Mouse (Mus musculus) MEL (cell line): ENCODE measurements at regions not wholly inside any gene's neighbourhood (a gene's known extent, or its start where the extent isn't known, plus 50 kb on each side); places are given as distances from the start of the nearest gene placed in this dataset.

Experiments
- DNase-seq: peaks from one replicate; pipeline ENCODE4 v3.0.0; 2011; ENCODE audit warnings: low read depth, low spot score
- H3K27ac ChIP-seq: 2 replicates; pipeline ENCODE4 v1.5.1; 2012; ENCODE audit warnings: low read depth, mild to moderate bottlenecking, control low read depth, low read length, moderate library complexity; ENCODE audit not compliant: control insufficient read depth
- H3K27me3 ChIP-seq, 2 experiments: fragments of 150-350 bp in 1 of 2; sonication (generic) in 1 of 2; 2 replicates each; pipeline ENCODE4 v1.6.1; 2012; ENCODE audit warnings: low read length in 2 of 2, mild to moderate bottlenecking in 2 of 2, improper control_type of control experiment in 1 of 2, moderate library complexity in 1 of 2; ENCODE audit not compliant: insufficient read depth in 2 of 2, control insufficient read depth in 1 of 2
- H3K36me3 ChIP-seq, 2 experiments: 2 replicates each; pipeline ENCODE4 v1.6.1; 2012 to 2014; ENCODE audit warnings: low read length in 2 of 2, improper control_type of control experiment in 1 of 2, inconsistent platforms in 1 of 2, mild to moderate bottlenecking in 1 of 2; ENCODE audit not compliant: insufficient read depth in 2 of 2, control insufficient read depth in 1 of 2
- H3K4me1 ChIP-seq, 2 experiments: fragments of 150-350 bp in 1 of 2; sonication (generic) in 1 of 2; 2 replicates each; pipeline ENCODE4 v1.6.1; 2012; ENCODE audit warnings: low read length in 2 of 2, improper control_type of control experiment in 1 of 2, mild to moderate bottlenecking in 1 of 2; ENCODE audit not compliant: insufficient read depth in 2 of 2, control insufficient read depth in 1 of 2
- H3K4me3 ChIP-seq, 2 experiments: fragments of 150-350 bp in 1 of 2; sonication (generic) in 1 of 2; 2 replicates each; pipeline ENCODE4 v1.5.1; 2012; ENCODE audit warnings: low read depth in 2 of 2, low read length in 2 of 2, mild to moderate bottlenecking in 2 of 2, moderate library complexity in 2 of 2, control low read depth in 1 of 2, improper control_type of control experiment in 1 of 2; ENCODE audit not compliant: control insufficient read depth in 1 of 2, insufficient read depth in 1 of 2
- H3K79me2 ChIP-seq: 2 replicates; pipeline ENCODE4 v1.6.1; 2012; ENCODE audit warnings: mild to moderate bottlenecking, low read length, moderate library complexity; ENCODE audit not compliant: control insufficient read depth, poor library complexity, insufficient read depth
- H3K9ac ChIP-seq: 2 replicates; pipeline ENCODE4 v1.6.1; 2012; ENCODE audit warnings: low read depth, mild to moderate bottlenecking, control low read depth, low read length, moderate library complexity; ENCODE audit not compliant: control insufficient read depth, poor library complexity, severe bottlenecking
- H3K9me3 ChIP-seq: fragments of 150-350 bp; sonication (generic); replicated peaks from 2 replicates; pipeline ENCODE4 v1.6.1; 2012; ENCODE audit warnings: mild to moderate bottlenecking, low read length, improper control_type of control experiment, moderate library complexity; ENCODE audit not compliant: insufficient read depth
- BHLHE40 ChIP-seq: IDR thresholded peaks from 2 replicates; pipeline ENCODE4 v1.6.1; 2012; ENCODE audit warnings: low read depth, mild to moderate bottlenecking, inconsistent platforms, low read length, improper control_type of control experiment, borderline replicate concordance
- CHD1 ChIP-seq: IDR thresholded peaks from 2 replicates; pipeline ENCODE4 v1.6.1; 2012; ENCODE audit warnings: low read depth, mild to moderate bottlenecking, inconsistent platforms, low read length, improper control_type of control experiment
- CTCF ChIP-seq, 3 experiments: IDR thresholded peaks in 2 of 3; conservative IDR thresholded peaks in 1 of 3; 2 replicates each; pipeline ENCODE4 v1.5.1; 2011 to 2012; ENCODE audit warnings: low read length in 3 of 3, low read depth in 2 of 3, mild to moderate bottlenecking in 2 of 3, improper control_type of control experiment in 1 of 3, inconsistent platforms in 1 of 3, mixed read lengths in 1 of 3, moderate library complexity in 1 of 3; ENCODE audit not compliant: control insufficient read depth in 1 of 3, insufficient read depth in 1 of 3, poor library complexity in 1 of 3, severe bottlenecking in 1 of 3
- ELF1 ChIP-seq: IDR thresholded peaks from 2 replicates; pipeline ENCODE4 v1.6.1; 2014; ENCODE audit warnings: low read depth, mild to moderate bottlenecking, inconsistent platforms, low read length, improper control_type of control experiment, moderate library complexity
- GATA1 ChIP-seq: IDR thresholded peaks from 2 replicates; pipeline ENCODE4 v1.6.1; 2011; ENCODE audit warnings: low read depth, low read length, improper control_type of control experiment
- JUND ChIP-seq: IDR thresholded peaks from 2 replicates; pipeline ENCODE4 v1.6.1; 2011; ENCODE audit warnings: low read depth, mild to moderate bottlenecking, improper control_type of control experiment, low read length
- KAT2A ChIP-seq: conservative IDR thresholded peaks from 2 replicates; pipeline ENCODE4 v1.6.1; 2012; ENCODE audit warnings: low read depth, low read length, improper control_type of control experiment, inconsistent platforms
- MAX ChIP-seq: IDR thresholded peaks from 2 replicates; pipeline ENCODE4 v1.6.1; 2011; ENCODE audit warnings: low read length, improper control_type of control experiment
- MAZ ChIP-seq: IDR thresholded peaks from 2 replicates; pipeline ENCODE4 v1.6.1; 2012; ENCODE audit warnings: low read depth, mild to moderate bottlenecking, inconsistent platforms, low read length, improper control_type of control experiment
- MEF2A ChIP-seq: IDR thresholded peaks from 2 replicates; pipeline ENCODE4 v1.6.1; 2014; ENCODE audit warnings: low read depth, mild to moderate bottlenecking, inconsistent platforms, low read length, improper control_type of control experiment; ENCODE audit not compliant: poor library complexity, insufficient replicate concordance, severe bottlenecking; ENCODE audit errors: extremely low read depth
- MYB ChIP-seq: IDR thresholded peaks from 2 replicates; pipeline ENCODE4 v1.6.1; 2011; ENCODE audit warnings: mild to moderate bottlenecking, low read depth, low read length, improper control_type of control experiment
- MYC ChIP-seq: IDR thresholded peaks from 2 replicates; pipeline ENCODE4 v1.6.1; 2011; ENCODE audit warnings: low read depth, mild to moderate bottlenecking, low read length, improper control_type of control experiment, moderate library complexity
- NRF1 ChIP-seq: IDR thresholded peaks from 2 replicates; pipeline ENCODE4 v1.6.1; 2014; ENCODE audit warnings: low read depth, mild to moderate bottlenecking, inconsistent platforms, low read length, improper control_type of control experiment, moderate library complexity; ENCODE audit not compliant: poor library complexity, insufficient read depth, severe bottlenecking
- POLR2AphosphoS2 ChIP-seq: IDR thresholded peaks from 2 replicates; pipeline ENCODE4 v1.6.1; 2011; ENCODE audit warnings: low read length, improper control_type of control experiment
- POLR2AphosphoS5 ChIP-seq: IDR thresholded peaks from 2 replicates; pipeline ENCODE4 v1.6.1; 2012; ENCODE audit warnings: low read depth, borderline replicate concordance, mild to moderate bottlenecking, inconsistent platforms, low read length, moderate library complexity, mixed read lengths
- RAD21 ChIP-seq: IDR thresholded peaks from 2 replicates; pipeline ENCODE4 v1.6.1; 2011; ENCODE audit warnings: mild to moderate bottlenecking, low read depth, low read length, improper control_type of control experiment
- SIN3A ChIP-seq: IDR thresholded peaks from 2 replicates; pipeline ENCODE4 v1.6.1; 2012; ENCODE audit warnings: low read length, improper control_type of control experiment, inconsistent platforms
- TAL1 ChIP-seq: IDR thresholded peaks from 2 replicates; pipeline ENCODE4 v1.6.1; 2012; ENCODE audit warnings: mild to moderate bottlenecking, inconsistent platforms, low read length, moderate library complexity, mixed read lengths
- TBP ChIP-seq: IDR thresholded peaks from 2 replicates; pipeline ENCODE4 v1.8.0; 2011; ENCODE audit warnings: low read depth, low read length, improper control_type of control experiment
- TCF12 ChIP-seq: IDR thresholded peaks from 2 replicates; pipeline ENCODE4 v1.6.1; 2014; ENCODE audit warnings: low read depth, mild to moderate bottlenecking, inconsistent platforms, low read length, improper control_type of control experiment, moderate library complexity
- USF1 ChIP-seq: IDR thresholded peaks from 2 replicates; pipeline ENCODE4 v1.6.1; 2014; ENCODE audit warnings: low read depth, mild to moderate bottlenecking, inconsistent platforms, low read length, improper control_type of control experiment, moderate library complexity
- ZNF384 ChIP-seq: IDR thresholded peaks from 2 replicates; pipeline ENCODE4 v1.6.1; 2012; ENCODE audit warnings: low read depth, mild to moderate bottlenecking, inconsistent platforms, low read length, improper control_type of control experiment

GRCm38 (mm10) chr6:78548476-78548875 lies 79.8 kb upstream of the Reg3g start:
- DNase-seq = no peak
- H3K9me3 ChIP-seq = no peaks in the 10 kb centered on the region
- no peak overlapping the region for H3K27ac ChIP-seq

DNA sequence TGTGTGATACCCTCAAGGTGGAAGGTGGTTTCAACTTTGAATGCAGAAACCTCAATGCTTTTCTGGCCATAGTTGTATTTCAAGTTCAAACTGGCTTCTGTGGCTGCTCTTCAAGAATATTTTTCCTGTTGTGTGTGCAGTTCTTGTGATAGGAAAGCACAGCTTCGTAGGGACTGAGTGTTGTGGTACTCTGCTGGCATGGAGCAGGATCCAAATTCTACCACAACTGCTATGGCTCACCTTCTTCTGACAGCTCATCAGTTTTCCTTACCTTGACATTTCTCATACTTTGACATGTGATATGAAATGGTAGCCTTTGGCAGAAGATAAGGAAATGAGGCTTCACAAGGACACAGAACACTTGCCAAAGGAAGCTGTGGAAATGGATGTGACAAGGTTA lies 79.0 kb upstream of the Reg3g start:
- Histone ChIP-seq H3K79me2 (no peaks in the 10 kb centered on the region), H3K4me3 (no peak overlapping the region), H3K27me3 (no peaks in the 10 kb centered on the region), H3K9me3 (no peaks in the 10 kb centered on the region), H3K36me3 (no peaks in the 10 kb centered on the region), H3K9ac (no peak overlapping the region)
- no peak for TF ChIP-seq MYB
- TF ChIP-seq CHD1 = no peak
- no peak for TF ChIP-seq MYC
- no peak for TF ChIP-seq POLR2AphosphoS2
- no peak for TF ChIP-seq SIN3A
- no peak for TF ChIP-seq ZNF384
- TF ChIP-seq MAZ = no peak
- no peak for TF ChIP-seq MEF2A
- no peak for TF ChIP-seq KAT2A
- no peak for TF ChIP-seq ELF1
- TF ChIP-seq USF1 = no peak
- TF ChIP-seq TAL1 = no peak
- TF ChIP-seq RAD21 = no peak
- TF ChIP-seq JUND = no peak
- TF ChIP-seq BHLHE40 = no peak
- no peak for TF ChIP-seq POLR2AphosphoS5
- TF ChIP-seq CTCF (IDR thresholded peaks at IDR 0.05 in 2 of 3, conservative IDR thresholded peaks at IDR 0.05 in 1 of 3; ENCODE audit: control insufficient read depth in 1 of 3, insufficient read depth in 1 of 3, low read depth in 2 of 3, low read length in 3 of 3, poor library complexity in 1 of 3, severe bottlenecking in 1 of 3) = no peak
- no peak for TF ChIP-seq GATA1
- TF ChIP-seq, all 39 proteins: peak for 0
- Histone ChIP-seq H3K4me1 (no peaks in the 10 kb centered on the region), H3K27ac (no peak overlapping the region)
- DNase-seq = no peak

More at GRCm38 (mm10) chr6:78548476-78548875, 79.8 kb upstream of the Reg3g start:
- H3K9ac ChIP-seq = no peak overlapping the region
- TF ChIP-seq MAX (no peak), POLR2AphosphoS5 (no peak), TAL1 (no peak), TBP (no peak), TCF12 (no peak), NRF1 (no peak)
- TF ChIP-seq, all 39 proteins: peak for 0
- H3K36me3 ChIP-seq = no peaks in the 10 kb centered on the region
- no peaks in the 10 kb centered on the region for H3K4me1 ChIP-seq
- no peaks in the 10 kb centered on the region for H3K79me2 ChIP-seq
- H3K27me3 ChIP-seq = no peaks in the 10 kb centered on the region
- H3K4me3 ChIP-seq = no peak overlapping the region
